Mouse (Mus musculus): Measurements from ENCODE around the gene Slc27a3.

Gene Slc27a3

GRCm38 (mm10) chr3:90338190-90338589, 51.5 kb downstream of the Slc27a3 start:
- no peak for DNase-seq

- no peak for DNase-seq
Measured at GRCm38 (mm10) chr3:90335517-90335916, 54.2 kb downstream of the Slc27a3 start.
